Mouse (Mus musculus): ENCODE data around the gene Dgkd. TPM values are rescaled to one million over a fixed set of nuclear protein-coding genes. Genes with fewer than 3 reads are reported as not detected.
A peak's percentile ranks its signal among the peaks of the same experiment; 100 is the strongest.

The Dgkd gene
- polyA plus RNA-seq, 2 experiments, result 26.7 to 35.5 TPM

- Histone ChIP-seq H3K9ac (ENCODE audit: low read depth, low read length, severe bottlenecking) (no peak overlapping the region), H3K36me3 (ENCODE audit: control insufficient read depth, insufficient read depth, low read length) (peaks cover 58% of the 10 kb centered on the region)
Observed at GRCm38 (mm10) chr1:87920056-87920614, 67.0 kb downstream of the Dgkd start.

GRCm38 (mm10) chr1:87922666-87923065 lies 69.6 kb downstream of the Dgkd start:
- WGBS, result 70% methylated on average over 1 of the region's 1 CpGs
- H3K27ac ChIP-seq (replicated peaks; ENCODE audit: low read depth, low read length), result no peak overlapping the region

More at GRCm38 (mm10) chr1:87920056-87920614, 67.0 kb downstream of the Dgkd start:
- ATAC-seq (ENCODE audit: low FRiP score, low read depth) (no peak), DNase-seq (ENCODE audit: low spot score) (no peak)
- Histone ChIP-seq H3K4me1 (ENCODE audit: control insufficient read depth, insufficient read depth, low read length) (no peaks in the 10 kb centered on the region), H3K4me3 (replicated peaks; ENCODE audit: low read length) (no peak overlapping the region), H3K27ac (replicated peaks; ENCODE audit: low read depth, low read length) (no peak overlapping the region), H3K4me2 (replicated peaks; ENCODE audit: low read depth, low read length, severe bottlenecking) (no peak overlapping the region), H3K27me3 (ENCODE audit: control insufficient read depth, insufficient read depth, low read length) (no peaks in the 10 kb centered on the region), H3K9me3 (ENCODE audit: control insufficient read depth, low read length) (no peaks in the 10 kb centered on the region)
- WGBS, result 76% methylated on average over 3 of the region's 3 CpGs
- TF ChIP-seq POLR2A (IDR thresholded peaks at IDR 0.05; ENCODE audit: borderline replicate concordance, extremely low read depth, insufficient read depth, insufficient read length), result no peak

GRCm38 (mm10) chr1:87924888-87925287 lies 71.8 kb downstream of the Dgkd start:
- H3K4me3 ChIP-seq (replicated peaks; ENCODE audit: low read length), result no peak overlapping the region
- no peaks in the 10 kb centered on the region for H3K27me3 ChIP-seq (ENCODE audit: control insufficient read depth, insufficient read depth, low read length)
- no peak for DNase-seq (ENCODE audit: low spot score)
- H3K27ac ChIP-seq (replicated peaks; ENCODE audit: low read depth, low read length), result no peak overlapping the region
- H3K4me1 ChIP-seq (ENCODE audit: control insufficient read depth, insufficient read depth, low read length), result no peaks in the 10 kb centered on the region
- H3K36me3 ChIP-seq (ENCODE audit: control insufficient read depth, insufficient read depth, low read length), result peaks cover 49% of the 10 kb centered on the region
- H3K9ac ChIP-seq (ENCODE audit: low read depth, low read length, severe bottlenecking), result no peak overlapping the region
- no peak for ATAC-seq (ENCODE audit: low FRiP score, low read depth)
- no peak for TF ChIP-seq POLR2A (IDR thresholded peaks at IDR 0.05; ENCODE audit: borderline replicate concordance, extremely low read depth, insufficient read depth, insufficient read length)
- no peak overlapping the region for H3K4me2 ChIP-seq (replicated peaks; ENCODE audit: low read depth, low read length, severe bottlenecking)
- no peaks in the 10 kb centered on the region for H3K9me3 ChIP-seq (ENCODE audit: control insufficient read depth, low read length)
- 93% methylated on average over 4 of the region's 4 CpGs for WGBS

More at GRCm38 (mm10) chr1:87922666-87923065, 69.6 kb downstream of the Dgkd start:
- H3K4me2 ChIP-seq (replicated peaks; ENCODE audit: low read depth, low read length, severe bottlenecking), result no peak overlapping the region
- no peaks in the 10 kb centered on the region for H3K27me3 ChIP-seq (ENCODE audit: control insufficient read depth, insufficient read depth, low read length)
- no peak overlapping the region for H3K4me3 ChIP-seq (replicated peaks; ENCODE audit: low read length)
- TF ChIP-seq POLR2A (IDR thresholded peaks at IDR 0.05; ENCODE audit: borderline replicate concordance, extremely low read depth, insufficient read depth, insufficient read length), result no peak
- H3K9ac ChIP-seq (ENCODE audit: low read depth, low read length, severe bottlenecking), result no peak overlapping the region
- no peaks in the 10 kb centered on the region for H3K4me1 ChIP-seq (ENCODE audit: control insufficient read depth, insufficient read depth, low read length)
- DNase-seq (ENCODE audit: low spot score) (peak; percentile 54), ATAC-seq (ENCODE audit: low FRiP score, low read depth) (no peak)
- peaks cover 69% of the 10 kb centered on the region for H3K36me3 ChIP-seq (ENCODE audit: control insufficient read depth, insufficient read depth, low read length)
- no peaks in the 10 kb centered on the region for H3K9me3 ChIP-seq (ENCODE audit: control insufficient read depth, low read length)

GRCm38 (mm10) chr1:87929730-87930129 lies 76.6 kb downstream of the Dgkd start:
- DNase-seq (ENCODE audit: low spot score), result no peak
- H3K36me3 ChIP-seq (ENCODE audit: control insufficient read depth, insufficient read depth, low read length), result peaks cover 72% of the 10 kb centered on the region
- no peaks in the 10 kb centered on the region for H3K27me3 ChIP-seq (ENCODE audit: control insufficient read depth, insufficient read depth, low read length)
- no peak for TF ChIP-seq POLR2A (IDR thresholded peaks at IDR 0.05; ENCODE audit: borderline replicate concordance, extremely low read depth, insufficient read depth, insufficient read length)
- H3K4me3 ChIP-seq (replicated peaks; ENCODE audit: low read length), result no peak overlapping the region
- WGBS, result 74% methylated on average over 5 of the region's 5 CpGs
- H3K27ac ChIP-seq (replicated peaks; ENCODE audit: low read depth, low read length), result no peak overlapping the region
- no peaks in the 10 kb centered on the region for H3K9me3 ChIP-seq (ENCODE audit: control insufficient read depth, low read length)
- no peak overlapping the region for H3K9ac ChIP-seq (ENCODE audit: low read depth, low read length, severe bottlenecking)
- no peak for ATAC-seq (ENCODE audit: low FRiP score, low read depth)
- no peak overlapping the region for H3K4me2 ChIP-seq (replicated peaks; ENCODE audit: low read depth, low read length, severe bottlenecking)
- H3K4me1 ChIP-seq (ENCODE audit: control insufficient read depth, insufficient read depth, low read length), result no peaks in the 10 kb centered on the region

GRCm38 (mm10) chr1:87933051-87933450 lies 80.0 kb downstream of the Dgkd start:
- no peaks in the 10 kb centered on the region for H3K9me3 ChIP-seq (ENCODE audit: control insufficient read depth, low read length)
- no peak overlapping the region for H3K9ac ChIP-seq (ENCODE audit: low read depth, low read length, severe bottlenecking)
- H3K4me2 ChIP-seq (replicated peaks; ENCODE audit: low read depth, low read length, severe bottlenecking), result no peak overlapping the region
- 83% methylated on average over 5 of the region's 5 CpGs for WGBS
- no peak overlapping the region for H3K4me3 ChIP-seq (replicated peaks; ENCODE audit: low read length)
- no peaks in the 10 kb centered on the region for H3K4me1 ChIP-seq (ENCODE audit: control insufficient read depth, insufficient read depth, low read length)
- no peak for TF ChIP-seq POLR2A (IDR thresholded peaks at IDR 0.05; ENCODE audit: borderline replicate concordance, extremely low read depth, insufficient read depth, insufficient read length)
- no peaks in the 10 kb centered on the region for H3K27me3 ChIP-seq (ENCODE audit: control insufficient read depth, insufficient read depth, low read length)
- no peak overlapping the region for H3K27ac ChIP-seq (replicated peaks; ENCODE audit: low read depth, low read length)
- ATAC-seq (ENCODE audit: low FRiP score, low read depth), result no peak
- H3K36me3 ChIP-seq (ENCODE audit: control insufficient read depth, insufficient read depth, low read length), result peaks cover 71% of the 10 kb centered on the region
- DNase-seq (ENCODE audit: low spot score), result no peak
